Mouse (Mus musculus): Measurements from ENCODE around the gene Zfp697.

Gene Zfp697

DNA sequence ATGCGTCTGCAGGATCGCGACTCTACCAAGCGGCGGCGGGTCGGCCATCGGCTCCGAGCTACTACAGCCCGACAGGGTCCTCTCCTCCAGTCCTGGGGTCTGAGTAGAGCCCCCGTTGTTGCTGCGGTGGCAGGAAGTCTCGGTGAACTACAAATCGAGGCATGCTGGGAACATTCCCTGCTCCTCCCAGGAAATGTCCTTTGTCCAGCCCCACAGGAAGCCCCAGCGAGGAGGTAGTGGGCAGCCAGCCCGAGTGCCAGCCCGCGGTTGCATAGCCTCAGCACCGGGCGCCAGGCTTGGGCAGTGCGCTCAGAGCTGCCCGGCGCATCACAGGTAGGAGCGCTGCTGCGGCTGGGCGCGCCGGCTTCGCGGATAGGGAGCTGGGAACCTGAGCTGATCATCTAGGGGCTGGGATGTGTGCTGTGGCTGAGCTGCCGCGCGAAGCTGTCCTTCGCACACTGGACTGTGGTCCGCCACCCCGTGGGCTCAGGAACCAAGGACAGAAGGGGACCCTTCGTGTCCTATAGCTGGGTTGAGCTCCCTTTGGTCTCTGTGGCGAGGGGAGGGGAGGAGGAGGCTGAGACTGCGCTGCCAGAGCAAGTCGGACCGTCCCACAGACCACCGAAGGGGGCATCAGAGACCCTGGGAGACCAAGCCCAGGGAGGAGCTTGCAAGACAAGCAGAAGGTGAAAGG, at the start of gene Zfp697:
Gene Zfp697, plus strand, starts transcription at position 216 of the 694 bp plus-strand sequence.
- DNase-seq (ENCODE audit: low spot score) = no peak

DNA sequence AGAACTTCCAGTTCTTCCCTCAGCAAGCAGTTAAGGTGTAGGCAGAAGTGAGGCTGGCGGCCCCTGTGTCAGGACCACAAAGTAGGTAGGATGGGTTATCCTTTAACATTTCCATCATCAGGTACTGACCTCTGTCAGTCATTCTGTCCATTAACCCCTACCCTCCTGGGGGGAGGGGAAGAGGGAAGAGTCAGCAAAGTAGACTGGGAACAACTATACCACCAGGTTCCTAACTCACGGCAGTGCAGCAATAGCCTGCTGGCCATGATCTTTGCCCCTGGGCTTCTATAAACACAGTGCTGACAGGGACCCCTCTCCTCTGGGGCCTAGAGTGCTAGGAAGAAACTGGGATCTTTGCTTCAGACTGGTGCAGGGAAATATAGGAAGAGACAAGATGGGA, 48.3 kb upstream of the Zfp697 start:
- no peak for DNase-seq (ENCODE audit: low spot score)

DNA sequence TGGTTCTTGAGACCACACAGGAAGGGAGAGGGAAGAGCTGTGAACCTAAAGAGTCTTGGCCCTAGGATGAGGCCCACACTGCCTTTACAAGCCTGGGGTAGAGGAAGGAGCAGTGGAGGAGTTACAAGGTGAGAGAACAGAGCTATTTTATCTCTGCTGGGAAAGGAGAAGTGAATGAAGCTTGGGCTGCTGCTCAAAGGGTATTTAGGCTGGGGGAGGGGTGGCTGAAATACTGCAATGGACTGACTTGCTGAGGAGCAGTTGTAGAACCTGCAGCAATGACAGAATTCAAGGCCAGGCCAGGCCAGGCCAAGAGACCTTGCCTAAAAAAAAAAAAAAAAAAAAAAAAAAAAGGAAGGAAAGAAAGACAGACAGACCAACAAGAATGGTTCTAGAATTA, 46.9 kb upstream of the Zfp697 start:
- no peak for DNase-seq (ENCODE audit: low spot score)

DNA sequence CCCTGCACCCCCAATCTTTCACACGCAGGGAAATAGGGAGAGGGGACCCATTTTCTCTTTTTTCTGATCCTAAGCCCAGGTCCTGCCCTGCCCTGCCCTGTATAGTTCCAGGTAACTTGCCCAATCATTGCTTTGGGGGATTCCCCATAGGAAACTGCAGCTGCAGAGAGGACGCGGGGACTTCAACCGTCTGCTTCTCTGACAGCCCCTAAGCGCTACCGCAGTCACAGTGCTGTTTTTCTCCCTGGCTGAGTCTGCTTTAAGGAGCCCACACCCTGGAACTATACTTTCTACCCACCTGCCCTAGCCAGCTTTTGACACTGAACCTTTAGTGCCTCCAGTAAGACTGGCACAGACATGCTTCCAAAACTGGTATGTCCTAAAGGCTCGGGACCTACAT, 46.4 kb upstream of the Zfp697 start:
- DNase-seq (ENCODE audit: low spot score) = peak; percentile 12

DNA sequence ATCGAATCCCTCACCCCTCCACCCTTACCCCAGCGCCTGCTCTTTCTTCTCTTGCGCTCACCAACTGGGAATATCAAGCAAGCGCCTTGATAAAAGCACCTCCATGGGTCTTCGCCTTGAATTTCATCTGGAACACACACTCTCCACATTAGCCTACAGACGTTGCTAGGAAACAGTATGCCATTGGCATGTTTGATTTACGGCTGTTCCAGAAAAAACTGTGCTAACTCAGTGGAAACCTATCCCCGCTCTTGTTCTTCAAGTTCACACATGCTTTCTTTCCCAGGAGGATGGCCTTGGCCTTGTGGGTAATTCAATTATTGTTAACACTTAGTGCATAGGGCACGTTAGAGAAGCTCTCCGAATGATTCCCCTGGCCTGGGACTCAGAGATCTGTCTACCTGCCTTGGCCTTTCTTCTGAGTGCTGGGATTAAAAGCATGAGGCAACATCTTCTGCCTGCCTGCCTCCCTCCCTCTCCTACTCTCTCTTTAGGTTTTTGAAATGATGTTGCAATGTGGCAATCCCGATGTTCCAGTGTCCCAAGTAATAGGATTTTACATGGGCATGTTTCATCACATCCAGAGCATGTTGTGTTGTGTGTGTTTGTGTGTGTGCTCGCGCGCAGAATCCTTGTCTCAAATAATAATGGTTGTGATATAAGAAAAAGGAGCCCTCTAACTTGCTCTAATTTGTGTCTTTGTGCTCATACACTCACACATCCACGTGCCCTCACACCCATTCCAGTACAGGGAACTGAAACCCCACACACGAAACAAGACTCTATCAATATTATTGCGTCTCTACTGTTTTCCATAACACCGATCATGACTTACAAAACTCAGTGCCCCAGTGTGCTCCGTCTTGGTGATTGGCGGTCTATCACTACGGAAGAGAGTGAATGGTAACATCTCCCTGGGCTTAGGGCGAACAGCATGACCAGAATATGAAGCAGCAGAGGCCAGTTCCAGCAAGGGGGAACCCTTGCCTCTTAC, 45.3 kb upstream of the Zfp697 start:
- DNase-seq (ENCODE audit: low spot score) = no peak

DNA sequence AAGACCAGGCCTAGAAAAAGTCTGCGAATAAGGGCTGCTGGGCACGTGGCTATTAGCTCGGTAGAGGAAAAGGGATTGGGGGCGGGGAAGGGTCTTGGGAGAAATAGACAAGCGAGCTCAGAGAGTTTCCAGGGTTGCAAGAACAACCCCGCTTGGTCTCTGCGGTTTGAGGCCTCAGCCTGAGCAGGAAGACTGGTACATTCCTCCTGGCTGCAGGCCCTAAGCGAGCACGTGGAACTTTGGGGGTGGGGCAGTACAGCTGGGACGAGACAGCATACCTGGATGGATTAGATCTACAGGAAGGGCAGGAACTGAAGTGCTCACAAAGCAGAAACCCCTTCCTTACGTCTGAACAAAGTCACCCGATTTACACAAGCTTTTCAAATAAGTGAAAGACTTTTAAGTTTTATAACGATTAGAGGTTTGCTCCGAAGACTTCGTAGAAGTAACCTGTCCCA, 43.6 kb upstream of the Zfp697 start:
- peak; percentile 42 for DNase-seq (ENCODE audit: low spot score)

DNA sequence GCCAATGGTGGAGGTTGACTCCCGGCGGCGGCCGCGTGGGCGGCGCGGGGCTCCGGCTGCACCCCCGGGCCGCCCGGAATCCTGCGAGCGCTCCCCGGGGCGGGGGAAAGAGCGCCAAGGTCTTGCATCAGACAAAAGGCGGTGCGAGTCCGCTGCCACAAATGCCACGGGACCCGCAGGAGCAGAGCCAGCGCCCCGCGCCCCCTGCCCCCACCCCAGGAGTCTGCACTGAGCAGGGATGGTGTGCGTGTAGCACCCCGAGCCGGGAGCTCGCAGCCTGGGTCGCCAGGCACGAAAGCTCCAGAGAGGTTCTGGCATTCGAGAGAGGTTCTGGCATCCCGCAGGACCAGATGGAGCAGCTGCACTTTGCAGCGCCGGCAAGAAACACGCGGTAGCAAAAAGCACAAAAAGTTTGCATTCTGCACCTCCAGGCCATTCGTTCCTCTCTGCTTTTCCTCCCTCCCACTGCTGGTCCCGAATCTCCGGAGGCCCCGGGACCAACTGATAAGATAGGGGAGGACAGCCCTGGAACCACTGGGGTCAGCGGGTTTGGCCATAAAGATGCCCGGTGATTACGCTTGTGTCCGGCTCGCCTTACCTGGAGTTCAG, 43.1 kb upstream of the Zfp697 start:
- peak; percentile 40 for DNase-seq (ENCODE audit: low spot score)

DNA sequence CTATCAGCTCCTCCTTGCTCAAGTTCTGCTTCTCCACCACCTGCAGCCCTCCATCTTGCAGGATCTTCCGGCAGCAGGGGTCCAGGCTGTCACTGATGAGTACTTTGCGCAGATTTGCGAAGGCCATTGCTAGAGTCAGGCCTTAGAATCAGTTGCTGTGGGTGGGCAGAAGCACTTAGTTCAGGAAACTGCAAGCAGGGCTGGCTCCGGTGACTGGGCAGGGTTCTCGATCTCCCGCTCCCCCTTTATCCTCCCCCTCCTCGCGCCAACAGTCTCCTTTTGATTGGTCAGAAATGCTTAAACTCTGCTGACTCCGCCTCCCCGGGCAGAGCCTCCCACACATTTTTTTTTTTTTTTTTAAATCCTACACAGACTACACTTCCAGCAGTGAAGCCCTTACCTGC, 42.6 kb upstream of the Zfp697 start, which contains the start of gene Phgdh:
Gene Phgdh, minus strand, starts transcription at position 285 of the 404 bp plus-strand sequence.
- DNase-seq (ENCODE audit: low spot score) = peak; percentile 53

DNA sequence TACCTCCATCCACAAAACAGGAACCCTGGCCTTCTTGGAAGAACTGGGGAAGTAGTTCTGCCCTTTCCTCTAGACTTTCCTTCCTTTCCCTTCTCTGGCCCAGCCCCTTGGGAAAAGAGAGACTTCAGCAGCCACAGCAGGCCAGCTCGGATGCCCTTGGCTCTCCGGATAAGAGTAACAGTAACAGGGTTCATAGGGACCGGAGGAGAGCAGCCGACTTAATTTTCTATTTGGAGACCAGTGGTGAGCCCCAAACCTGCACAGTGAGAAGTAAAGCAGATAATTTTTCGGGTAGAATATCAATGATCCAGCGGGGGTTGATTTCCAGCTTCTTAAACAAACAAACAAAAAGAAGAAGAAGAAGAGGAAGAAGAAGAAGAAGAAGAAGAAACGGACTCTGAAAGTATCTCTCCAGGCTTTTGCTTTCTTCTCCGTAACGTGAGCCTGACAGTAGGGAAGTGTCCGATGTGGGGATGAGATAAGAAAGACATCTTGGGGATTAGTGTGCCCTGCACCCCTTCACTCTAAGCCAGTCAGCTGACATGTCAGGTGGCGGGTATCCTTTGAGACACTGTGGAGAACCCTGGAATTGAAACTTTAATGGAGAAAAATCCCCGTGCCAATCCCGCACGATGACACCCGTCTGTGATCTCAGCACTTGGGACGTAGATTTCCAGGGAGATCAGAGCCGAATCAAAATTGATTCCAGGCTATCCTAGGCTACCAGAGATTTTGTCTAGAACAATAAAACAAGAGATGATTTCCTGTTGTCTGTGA, 41.3 kb upstream of the Zfp697 start:
- no peak for DNase-seq (ENCODE audit: low spot score)

DNA sequence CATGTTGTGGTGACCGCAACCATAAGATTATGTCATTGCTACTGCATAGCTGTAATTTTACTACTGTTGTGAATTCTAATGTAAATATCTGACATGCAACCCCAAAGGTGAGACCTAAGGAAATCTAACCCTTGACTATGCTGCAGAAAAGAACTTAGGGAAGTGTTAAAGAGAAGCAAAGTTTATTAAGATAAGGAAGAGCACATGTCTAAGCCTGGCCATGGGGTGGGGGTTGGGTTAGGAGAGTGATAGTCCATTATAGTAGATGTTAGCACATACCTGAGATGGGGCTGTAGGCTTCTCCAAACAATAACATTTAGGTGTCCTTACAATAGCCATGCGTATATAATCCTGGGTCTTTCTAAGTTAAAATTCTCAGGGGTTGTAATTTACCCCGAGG, 39.0 kb upstream of the Zfp697 start:
- DNase-seq (ENCODE audit: low spot score) = no peak

DNA sequence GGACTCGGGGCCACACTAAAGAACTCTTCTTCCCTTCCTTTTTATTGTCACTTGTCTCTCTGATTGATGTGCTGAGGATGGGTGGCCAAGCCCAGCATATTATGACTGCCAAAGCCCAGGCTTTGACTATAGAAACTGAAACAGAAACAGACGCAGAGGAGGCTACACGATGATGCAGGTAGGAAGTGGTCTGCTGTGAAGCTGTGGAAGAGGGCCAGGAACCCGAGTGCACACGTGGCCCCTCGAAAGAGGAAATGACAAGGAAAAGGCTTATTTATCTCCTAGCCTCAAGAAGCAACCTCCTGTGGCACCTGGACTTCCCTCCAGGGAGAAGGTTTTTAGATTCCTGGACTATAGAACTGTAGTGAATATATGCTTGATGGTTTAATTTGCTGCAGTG, 34.2 kb upstream of the Zfp697 start:
- no peak for DNase-seq (ENCODE audit: low spot score)

DNA sequence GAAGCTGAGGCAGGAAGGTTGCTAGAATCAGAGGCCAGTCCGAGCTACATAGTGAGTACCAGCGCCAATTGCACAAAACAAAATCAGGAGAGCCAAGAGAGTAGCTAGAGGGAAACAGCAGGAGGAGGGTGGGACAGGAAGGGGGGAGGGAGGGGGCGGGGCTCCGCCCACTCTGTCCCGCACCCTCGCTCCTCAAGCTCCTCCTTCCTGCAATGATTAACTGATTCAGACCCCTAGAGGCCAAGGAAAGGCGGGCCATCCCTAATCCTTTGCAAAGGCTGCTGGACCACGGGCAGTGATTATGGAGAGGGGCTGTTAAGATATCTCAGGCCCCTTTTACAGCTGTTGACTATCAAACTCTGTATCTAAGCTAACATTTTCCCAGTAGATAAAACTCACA, 33.6 kb upstream of the Zfp697 start:
- no peak for DNase-seq (ENCODE audit: low spot score)

DNA sequence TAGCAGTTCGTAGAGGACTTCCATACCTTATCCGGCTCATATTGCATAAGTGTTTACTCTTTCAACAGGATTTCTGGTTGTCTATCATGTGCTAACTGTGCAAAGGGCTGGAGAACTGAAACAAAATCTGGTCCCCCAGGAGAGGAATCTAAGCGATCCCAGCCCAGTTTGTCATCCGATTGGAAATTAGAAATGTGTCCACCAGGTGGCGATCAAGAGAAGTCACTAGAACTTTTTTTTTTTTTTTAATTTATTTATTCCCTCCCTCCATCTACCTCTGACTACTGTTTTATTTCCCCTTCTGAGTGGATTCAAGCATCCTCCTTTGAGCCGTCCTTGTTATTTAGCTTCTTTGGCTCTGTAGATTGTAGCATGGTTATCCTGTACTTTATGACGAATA, 28.4 kb upstream of the Zfp697 start:
- DNase-seq (ENCODE audit: low spot score) = peak; percentile 45

DNA sequence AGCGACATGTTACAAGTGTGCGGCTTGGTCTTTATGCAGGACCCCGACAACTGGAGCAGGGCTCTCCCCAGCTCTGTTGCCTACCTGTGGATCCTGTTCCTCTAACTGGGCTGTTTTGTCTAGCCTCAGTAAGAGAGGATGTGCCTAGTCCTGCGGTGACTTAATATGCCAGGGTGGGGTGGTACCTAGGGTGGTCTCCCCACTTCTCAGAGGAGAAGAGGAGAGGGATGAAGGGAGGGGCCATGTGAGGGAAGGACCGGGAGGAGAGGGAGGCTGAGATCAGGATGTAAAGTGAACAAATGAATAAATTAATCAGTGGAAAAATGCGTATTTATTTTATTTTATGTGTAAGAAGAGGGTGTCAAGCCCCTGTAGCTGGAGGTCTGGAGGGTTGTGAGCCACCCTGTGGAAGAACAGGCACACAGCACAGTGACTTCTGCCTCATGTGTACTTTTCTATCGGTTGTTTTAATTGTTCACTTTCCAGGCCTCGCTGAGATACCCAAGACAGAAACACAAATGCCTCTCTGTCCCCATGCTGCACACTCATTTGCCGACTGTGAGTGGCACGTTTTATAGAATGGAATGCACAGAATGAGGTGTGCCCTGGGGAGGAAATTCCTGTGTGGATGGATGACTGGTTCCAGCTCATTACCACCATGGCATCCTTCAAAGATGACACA, 26.8 kb upstream of the Zfp697 start:
- no peak for DNase-seq (ENCODE audit: low spot score)

DNA sequence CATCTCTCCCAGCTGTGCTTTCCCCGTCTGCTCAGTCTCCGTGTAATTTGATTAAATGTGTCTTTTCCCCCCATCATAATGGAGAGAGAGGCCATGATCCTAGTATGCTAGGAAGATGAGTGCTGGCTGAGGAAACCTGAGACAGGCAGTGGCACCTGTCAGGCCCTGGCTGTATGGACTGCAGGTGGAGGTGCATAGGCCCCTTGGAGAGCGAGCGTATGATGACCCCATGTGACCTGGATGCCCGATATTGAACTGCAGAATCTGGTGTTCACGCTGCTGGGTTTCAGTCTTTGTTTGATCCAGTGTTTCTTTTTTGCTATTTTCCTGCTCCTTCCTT, 26.3 kb upstream of the Zfp697 start:
- no peak for DNase-seq (ENCODE audit: low spot score)

DNA sequence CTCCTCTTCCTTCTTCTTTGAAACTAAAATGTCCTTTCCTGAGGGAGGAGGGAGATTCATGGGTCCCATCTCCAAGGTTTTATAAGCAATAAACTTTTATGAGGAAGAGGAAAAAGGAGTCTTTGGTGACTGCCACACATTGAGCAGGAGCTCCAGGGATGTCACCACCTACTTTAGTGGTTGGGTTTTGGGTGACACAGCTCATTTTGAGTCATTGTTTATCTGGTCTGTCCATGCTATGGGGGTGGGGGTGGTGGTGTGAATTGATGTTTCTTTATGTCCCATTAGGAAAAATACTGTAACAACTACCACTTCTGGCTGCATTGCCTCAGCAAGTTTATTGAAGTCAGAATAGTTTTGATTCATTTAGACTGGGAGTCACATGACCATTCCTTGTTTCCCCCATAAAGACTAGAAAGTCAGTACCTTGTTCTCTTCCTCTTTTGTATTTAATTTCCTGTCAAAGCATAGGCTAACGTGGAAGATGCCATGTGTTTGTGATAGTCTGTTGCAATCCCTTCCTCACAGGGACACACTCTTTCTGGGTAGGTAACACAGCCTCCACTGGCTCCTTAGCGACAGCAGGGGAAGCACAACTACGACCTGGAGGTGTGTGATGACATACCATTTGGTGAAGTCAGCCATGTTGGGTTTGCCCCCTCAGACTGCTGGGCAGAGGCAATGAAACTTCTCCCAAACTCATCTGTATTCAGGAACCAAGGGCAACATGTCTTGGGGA, 25.5 kb upstream of the Zfp697 start:
- DNase-seq (ENCODE audit: low spot score) = no peak

DNA sequence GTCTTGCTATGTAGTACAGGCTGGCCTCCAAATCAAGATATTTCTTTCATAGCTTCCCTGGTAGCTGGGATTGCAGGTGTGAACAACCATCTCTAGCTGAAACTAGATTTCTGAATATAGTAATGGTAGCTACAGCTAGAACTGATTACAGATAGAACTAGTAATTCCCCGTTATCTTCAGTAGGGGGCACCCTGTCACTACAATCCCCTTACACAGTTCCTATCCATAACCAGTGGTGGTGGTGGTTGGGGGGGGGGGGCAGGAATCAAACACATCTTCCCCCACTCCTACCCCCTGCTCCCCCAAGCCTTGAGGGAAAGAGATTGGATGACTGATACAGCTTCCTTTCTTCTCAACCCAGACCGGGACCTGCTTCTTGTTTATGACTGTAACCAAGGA, 19.5 kb upstream of the Zfp697 start:
- DNase-seq (ENCODE audit: low spot score) = no peak

DNA sequence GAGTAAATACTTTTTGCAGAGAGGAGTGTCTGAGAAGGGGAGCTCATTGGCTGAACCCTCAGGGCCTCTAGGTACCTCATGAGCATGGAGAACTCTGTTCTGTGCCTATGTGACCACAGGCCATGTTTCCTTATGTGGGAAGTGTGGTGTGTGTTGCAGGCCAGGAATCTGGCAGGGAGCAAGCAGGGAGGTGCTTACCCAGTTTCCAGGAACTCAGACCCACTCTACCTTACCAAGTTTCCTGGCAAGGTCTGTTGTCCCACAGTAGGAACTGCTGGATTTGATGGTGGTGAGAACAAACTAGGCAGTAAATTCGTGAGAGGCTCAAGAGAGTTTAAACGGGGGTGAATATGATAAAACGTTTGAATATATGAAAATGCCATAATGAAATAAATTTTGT, 16.2 kb upstream of the Zfp697 start:
- DNase-seq (ENCODE audit: low spot score) = no peak

DNA sequence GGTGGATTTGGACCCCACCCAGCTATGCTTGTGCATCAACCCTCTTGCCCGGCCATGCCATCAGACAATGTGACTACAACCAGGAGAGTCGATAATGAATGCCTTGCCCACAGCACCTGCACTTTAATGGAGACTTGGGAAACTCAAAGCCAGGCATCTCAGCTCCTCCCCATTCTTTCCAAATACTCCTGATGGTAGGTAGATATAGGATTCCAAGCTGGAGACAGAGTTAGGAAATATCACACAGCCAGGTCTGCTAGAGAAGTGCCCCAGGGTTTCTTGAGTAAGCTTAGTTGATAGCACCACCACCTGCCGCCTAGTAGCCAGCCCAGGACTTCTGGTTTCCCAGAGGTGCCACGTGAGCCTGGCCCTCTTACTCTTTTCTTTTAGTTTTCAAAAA, 15.4 kb upstream of the Zfp697 start:
- no peak for DNase-seq (ENCODE audit: low spot score)

DNA sequence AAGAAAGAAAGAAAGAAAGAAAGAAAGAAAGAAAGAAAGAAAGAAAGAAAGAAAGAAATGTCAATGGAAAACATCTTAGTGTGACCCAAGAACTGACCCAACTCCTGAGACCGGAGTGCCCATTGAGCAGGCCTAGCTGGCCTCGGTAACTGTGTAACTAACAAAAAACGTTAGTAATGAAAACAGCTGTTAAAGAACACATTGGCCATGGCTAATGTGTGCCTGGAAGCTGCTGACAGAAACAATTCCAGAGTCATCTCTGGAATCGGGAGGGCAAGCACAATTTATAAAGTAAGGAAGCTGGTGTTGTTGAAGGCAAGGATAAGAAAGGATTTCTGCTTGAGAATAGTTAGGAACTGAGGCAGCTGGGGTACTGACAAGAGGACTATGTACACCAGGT, 14.0 kb upstream of the Zfp697 start:
- DNase-seq (ENCODE audit: low spot score) = no peak

DNA sequence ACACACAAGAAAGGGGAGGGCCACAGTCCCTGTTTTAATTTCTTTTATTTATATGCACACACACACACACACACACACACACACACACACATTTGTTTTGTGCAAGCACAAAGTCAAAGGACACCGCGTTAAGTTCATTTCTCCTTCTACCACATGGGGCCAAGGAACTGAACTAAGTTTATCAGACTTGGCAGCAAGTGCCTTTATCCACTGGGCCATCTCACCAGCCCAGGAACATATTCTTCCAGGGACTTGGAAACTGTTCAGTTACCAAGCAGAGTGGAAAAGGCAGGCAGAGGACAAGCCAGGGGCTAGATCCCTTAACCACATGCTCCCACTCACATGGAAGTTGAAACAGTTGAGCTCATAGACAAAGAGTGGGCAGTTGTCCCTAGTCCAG, 13.5 kb upstream of the Zfp697 start:
- no peak for DNase-seq (ENCODE audit: low spot score)

Data from c-Kit-positive CD71-positive TER-119-positive erythroid progenitor cells, embryonic 14.5 days (primary cell).